Mouse (Mus musculus) urinary bladder, adult 2 months (tissue): ENCODE measurements around the gene L3mbtl3. TPM values are rescaled to one million over a fixed set of nuclear protein-coding genes. Genes with fewer than 3 reads are reported as not detected.

Experiments used
- DNase-seq: peaks from one replicate; pipeline ENCODE4 v3.0.0; 2022; ENCODE audit warnings: low spot score
- polyA plus RNA-seq: library from polyadenylated mRNA; depleted of rRNA; stranded (reverse); fragments of >200 nt; gene quantifications from 2 replicates; pipeline ENCODE4 v1.2.3, GENCODE M21; 2012

L3mbtl3 gene
- polyA plus RNA-seq, 1 experiment, result 6.8 TPM

DNA sequence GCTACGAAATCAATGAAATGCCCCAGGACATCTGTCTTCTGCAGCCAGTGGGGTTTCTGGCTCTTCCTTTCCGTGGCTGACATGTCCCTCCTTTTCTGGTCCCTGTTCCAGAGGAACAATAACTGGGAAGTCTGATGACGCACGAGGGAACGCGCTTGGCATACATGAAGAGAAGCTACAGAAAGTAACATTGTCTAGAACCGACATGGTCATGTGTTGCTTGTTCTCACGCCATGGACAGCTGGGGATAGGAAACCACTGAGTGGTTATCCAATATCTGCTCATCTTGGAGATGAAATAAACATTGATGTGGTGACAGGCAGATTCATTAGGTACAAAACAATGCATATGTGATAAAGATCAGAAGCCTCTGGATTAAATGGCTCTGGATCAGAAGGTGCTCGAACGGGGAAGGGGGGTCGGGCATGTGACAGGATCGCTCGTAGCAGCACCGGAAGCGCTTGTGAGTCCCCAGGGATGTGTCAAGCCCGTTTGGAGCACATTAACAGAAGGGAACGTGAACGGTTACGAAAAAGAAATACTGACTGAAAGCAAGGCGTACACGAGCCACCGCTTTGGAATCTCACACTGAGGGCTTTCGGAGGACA is 37.8 kb downstream of the L3mbtl3 start:
- no peak for DNase-seq

DNA sequence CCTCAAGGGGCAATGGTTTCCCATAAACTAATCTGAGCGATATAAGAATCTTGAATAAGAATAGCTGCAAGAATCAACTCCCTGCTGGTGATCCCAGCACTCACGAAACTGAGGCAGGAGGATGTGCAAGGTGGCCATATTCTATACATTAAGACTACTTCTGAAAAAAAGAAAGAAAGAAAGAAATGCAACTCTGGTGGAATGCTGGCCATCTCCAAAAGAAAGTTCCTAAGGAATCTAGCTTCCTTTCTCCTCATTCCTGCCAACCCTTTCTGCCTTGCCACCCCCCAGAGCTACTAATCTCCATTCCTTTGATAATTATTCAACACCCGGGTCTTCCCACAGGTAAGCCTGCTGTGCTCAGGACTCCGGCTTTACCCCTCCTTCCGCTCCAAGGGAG is 41.8 kb downstream of the L3mbtl3 start:
- no peak for DNase-seq

DNA sequence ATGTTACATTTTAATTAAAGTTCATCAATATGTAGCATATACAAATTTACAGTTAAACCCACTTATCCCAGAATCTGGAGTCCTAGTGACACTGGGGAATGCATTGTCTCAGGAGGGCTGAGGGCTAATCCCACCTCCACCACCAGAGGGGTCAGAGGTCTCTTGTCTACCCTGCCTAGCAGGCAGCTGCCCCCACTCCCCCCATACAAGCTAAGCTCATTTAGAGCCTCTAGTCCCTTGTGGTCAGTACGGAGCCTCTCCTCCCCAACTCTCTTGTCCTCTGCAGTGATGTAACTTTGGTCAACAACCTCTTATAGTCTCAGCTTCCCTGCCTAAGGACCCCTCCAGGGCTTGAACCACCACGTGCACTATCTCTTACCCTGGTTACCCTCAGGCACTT is 43.0 kb downstream of the L3mbtl3 start:
- no peak for DNase-seq

DNA sequence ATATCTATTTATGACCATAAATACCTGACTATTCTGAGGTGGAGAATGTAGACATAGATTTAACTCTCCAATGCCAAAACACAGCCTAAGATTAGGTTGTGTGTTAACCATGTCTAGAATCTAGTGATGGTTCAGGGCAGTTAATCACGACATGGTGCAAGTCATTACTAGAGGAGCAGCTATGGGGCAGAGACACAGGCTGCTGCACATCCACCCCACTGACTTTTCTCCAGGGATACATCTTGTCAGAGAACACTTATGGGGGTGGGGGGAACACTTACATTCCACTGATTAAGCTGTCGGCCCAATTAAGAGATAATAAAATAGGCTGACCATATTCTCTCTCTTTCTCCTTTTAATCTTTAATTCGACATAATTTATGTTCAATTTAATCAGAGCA is 46.9 kb downstream of the L3mbtl3 start:
- no peak for DNase-seq

DNA sequence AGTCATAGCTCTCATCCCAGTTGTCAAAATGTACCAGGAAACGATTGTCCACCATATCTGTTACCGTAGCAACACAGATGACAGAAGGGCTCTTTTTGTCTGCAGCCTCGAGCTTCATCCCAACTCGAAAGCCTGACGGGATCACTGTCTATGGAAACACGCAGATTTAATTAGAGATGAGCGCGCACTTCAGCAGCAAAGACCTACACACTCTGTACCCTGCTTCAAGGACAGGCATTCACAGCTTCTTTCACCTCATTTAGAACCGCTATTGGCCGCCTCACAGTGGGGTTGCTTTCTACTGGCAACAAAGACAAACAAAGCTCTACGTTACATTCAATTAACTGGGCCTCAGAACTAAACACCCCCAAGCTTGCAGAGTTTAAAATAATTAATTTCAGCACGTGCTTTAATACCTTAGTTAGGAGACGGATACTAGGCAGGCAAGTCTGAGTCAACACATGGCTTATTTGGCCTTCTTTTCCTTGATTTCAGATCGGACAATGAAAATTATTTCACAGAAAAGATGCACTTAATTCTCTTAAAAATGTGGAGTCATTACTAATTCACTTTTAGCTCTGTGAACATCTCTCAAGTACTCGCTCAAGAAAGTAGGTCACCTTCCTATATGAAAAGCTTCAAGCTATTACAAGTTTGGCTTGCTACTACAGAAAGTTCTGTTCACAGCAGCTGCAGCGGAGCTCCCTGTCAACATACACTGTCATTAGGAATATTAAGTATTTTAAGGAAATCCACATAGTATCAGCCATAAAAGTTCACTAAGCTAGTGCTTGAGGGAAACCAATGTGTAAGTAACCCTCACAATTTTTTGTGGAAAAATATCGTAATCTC is 47.9 kb downstream of the L3mbtl3 start:
- no peak for DNase-seq

DNA sequence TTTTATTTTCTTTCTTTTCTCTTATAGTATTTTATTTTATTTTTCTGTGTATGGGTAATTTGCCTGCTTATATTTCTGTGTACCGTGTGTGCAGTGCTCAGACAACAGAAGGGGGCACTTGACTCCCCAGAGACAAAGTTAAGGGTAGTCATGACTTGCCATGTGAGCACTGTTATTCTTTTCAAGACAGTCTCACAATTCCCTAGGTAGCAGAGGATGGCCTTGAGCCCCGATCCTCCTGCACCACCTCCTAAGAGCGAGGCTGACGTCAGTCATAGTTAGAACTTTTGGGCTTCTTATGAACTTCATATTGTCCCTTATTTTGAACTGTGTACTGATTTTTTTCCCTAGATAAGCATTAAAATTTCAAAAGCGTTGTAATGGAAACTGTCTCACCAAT is 48.5 kb downstream of the L3mbtl3 start:
- DNase-seq, result no peak

DNA sequence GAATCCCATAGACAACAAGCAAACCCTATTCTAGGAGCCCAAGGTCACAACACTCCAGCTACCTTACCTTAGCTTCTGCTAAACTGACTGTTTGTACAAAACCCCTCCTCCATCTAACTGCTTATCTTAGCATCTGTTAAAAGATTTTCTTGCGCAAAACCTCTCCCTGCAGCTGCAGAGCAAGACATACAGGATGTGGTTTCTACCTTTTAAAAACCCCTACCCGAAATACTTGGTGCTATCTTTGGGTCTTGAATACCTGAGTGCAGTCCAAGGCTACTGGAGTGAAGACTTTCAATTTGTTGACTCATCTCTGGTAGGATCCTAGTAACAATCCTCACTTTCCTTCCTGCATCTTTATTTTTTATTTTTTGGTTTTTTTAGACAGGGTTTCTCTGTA is 50.5 kb downstream of the L3mbtl3 start:
- no peak for DNase-seq

DNA sequence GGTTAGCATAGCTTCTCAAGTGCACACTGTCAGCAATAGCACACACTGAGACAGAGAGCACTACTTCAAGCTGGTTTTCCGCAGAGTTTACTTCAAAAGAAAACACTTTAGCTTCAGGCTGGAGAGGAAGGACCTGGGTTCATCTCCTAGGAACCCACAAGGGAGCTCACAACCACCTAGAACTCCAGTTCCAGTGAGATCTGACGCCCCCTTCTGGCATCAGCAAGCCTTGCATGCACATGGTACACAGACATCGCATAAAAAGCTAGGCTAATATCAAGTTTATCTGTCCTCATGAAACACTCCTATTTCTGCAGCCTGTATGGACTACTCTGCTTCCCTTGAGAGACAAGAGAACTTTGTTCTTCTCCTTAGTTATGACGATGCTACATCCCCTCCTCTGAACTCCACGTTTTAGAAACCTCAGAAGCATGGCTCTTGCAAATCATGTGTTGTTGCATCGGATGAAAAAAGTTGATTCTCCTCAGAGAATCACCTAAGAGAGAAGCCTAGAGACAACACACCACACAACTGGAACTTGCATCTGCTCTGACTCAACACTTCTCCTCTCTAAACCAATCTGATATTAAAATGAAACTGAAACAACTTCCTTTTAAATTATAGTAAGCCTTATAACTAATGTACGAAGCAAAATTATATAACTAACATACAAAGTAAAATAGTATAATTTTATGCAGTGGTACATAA is 53.3 kb downstream of the L3mbtl3 start:
- no peak for DNase-seq

DNA sequence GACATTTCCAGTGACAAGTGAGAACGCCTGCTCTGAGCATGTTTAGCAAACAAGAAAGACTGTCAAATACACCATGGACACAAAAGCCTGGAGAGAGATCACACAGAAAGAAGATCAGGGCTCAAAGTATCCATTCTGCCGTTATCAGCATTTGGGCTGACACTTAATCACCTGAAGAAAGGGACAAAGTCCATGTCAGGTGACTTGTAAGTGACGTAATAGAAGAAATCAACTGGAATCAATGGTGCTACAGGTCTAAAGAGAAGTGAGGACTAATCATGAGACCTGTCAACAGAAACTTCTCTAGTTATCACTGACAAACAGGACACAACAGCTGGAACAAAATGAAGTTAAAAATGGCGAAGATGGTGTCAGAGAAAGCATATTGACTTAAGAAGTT is 55.1 kb downstream of the L3mbtl3 start:
- no peak for DNase-seq

DNA sequence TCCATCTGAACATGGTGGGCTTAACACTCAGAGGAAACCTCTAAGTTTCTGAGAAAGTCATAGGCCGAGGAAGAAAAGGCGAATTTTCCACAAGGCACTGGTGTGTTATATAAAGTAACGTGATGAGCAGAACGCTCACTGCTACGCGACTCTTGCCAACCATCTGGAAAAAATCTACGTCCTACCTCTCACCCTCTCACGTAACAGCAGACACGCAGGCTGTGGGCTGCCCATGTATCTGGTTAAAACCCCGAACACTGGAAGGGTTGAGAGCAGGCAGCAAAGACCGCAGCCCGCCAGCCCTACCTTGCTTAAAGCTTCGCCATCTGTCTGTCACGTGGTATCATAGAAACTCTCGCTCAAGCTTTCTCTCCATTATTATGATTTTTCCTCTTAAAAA is 61.4 kb downstream of the L3mbtl3 start:
- no peak for DNase-seq

DNA sequence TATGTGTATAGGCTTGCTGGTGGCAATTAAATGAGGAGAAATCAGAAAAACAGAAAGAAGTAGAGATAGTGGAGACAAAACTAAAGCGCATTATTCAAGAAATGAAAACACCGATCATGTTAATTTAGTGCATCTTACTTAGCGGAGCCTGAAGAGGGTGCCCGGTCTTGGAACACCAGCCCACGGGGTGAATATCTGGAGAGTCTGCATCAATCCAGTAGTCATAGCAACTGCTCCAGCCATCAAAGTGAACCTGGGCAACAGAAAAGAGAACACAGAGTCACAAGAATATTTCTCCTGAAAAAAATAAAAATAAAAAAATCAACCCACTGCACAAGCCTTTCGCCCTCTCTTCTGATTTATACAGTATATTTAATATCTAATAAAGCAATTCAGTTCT is 72.3 kb downstream of the L3mbtl3 start:
- no peak for DNase-seq

DNA sequence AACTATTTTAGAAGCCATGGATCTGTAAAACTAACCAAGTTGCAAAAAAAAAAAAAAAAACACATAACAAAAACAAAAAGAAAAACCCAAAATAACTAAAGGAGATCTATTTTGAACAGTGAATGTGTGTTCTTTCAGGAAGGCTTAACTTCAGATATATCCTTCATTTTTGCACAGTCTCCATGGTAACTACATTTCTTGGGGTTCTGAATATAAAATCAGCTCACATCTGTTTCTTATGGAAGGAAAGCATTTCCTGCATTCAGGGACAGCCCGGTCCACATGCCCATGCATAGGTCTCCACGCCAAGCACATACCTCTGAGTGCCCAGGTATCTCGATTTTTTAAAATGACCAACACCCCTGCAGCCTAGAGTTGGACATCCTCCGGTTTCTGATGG is 73.4 kb downstream of the L3mbtl3 start:
- no peak for DNase-seq

DNA sequence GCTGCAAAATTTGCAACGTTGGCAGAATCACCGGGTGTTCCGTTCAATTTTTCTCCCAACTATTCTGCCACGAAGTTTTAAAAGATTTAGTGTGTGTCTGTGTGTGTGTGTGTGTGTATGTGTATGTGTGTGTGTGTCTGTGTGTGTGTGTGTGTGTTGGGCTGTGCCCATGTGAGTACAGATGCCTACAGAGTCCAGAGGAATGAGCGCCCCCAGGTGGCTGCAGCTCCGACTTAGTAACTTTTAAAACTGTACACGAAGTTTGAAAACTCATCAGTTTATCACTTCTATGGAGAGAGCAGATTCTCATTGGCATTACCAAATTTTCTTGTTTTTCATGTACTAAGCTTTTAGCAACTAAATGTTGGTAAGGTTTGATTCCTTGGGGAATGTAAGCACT is 78.1 kb downstream of the L3mbtl3 start:
- no peak for DNase-seq

DNA sequence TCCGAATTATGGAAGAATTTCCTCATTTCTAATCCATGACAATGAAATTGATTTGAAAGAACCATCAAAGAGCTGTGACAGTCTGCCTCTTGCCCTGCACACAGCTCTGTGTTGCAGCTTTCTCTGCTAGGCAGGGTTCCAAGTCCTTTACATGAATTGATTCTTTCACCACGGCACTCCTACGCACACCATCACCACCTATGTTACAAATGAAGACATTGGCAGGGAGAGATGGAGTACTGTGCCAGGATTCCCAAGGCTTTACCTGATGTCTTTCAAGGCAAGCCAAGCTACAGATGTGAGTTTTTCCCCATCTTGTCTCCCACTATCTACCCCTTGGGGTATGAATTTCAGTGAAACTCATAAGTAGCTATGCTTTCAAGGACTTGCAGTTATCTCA is 78.6 kb downstream of the L3mbtl3 start:
- DNase-seq, result no peak

DNA sequence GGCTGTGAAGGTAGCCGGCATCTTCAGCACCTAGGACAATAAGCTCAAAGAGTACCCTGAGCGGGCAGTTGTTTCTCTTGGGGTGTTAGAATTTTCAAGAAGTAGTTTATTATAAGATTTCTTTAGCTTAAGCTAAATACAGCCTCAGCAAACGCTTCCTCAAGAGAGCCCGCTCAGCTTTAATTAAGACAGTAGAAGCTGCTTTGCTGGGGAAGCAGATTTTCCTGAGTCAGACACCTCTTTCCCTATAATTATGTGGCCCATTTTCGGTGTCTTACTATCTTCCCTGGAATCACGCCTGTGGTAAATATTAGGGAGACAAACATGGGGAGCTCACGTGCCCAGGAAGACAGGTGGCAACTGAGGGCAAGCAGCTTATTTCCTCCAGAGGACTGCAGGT is 88.6 kb downstream of the L3mbtl3 start:
- no peak for DNase-seq

DNA sequence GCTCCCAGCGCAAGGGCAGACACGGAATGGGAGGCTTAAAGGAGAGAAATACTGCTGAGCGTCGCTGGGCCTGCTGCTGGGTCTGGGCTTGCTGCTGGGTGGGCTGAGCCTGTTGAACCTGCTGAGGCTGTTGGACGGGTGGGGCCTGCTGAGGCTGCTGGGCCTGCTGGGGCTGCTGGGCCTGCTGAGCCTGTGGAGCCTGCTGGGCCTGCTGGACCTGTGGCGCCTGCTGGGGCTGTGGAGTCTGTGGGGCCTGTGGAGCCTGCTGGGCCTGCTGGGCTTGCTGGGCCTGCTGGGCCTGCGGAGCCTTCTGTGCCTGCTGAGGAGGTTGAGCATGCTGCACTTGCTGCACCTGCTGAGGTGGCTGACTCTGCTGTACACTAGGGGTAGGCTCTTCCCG is 95.8 kb downstream of the L3mbtl3 start:
- no peak for DNase-seq

DNA sequence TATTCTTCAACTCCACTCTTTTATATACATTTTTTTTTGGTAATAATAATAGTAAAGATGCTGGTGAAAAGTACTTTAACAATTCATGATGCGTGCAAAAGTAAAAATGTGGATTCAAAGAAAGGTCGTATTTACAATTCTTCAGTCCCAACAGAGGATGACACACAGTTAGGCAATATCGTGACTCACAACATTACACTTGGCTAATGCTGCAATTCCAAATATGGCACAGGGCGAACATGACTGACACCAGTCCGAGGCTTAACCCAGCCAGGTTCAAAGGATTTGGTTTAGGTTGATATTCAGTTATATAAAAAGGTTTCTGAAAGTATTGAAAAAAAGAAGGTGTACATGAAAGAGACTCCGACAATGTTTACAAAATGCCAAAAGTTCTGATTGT is 100.4 kb downstream of the L3mbtl3 start:
- DNase-seq, result no peak

DNA sequence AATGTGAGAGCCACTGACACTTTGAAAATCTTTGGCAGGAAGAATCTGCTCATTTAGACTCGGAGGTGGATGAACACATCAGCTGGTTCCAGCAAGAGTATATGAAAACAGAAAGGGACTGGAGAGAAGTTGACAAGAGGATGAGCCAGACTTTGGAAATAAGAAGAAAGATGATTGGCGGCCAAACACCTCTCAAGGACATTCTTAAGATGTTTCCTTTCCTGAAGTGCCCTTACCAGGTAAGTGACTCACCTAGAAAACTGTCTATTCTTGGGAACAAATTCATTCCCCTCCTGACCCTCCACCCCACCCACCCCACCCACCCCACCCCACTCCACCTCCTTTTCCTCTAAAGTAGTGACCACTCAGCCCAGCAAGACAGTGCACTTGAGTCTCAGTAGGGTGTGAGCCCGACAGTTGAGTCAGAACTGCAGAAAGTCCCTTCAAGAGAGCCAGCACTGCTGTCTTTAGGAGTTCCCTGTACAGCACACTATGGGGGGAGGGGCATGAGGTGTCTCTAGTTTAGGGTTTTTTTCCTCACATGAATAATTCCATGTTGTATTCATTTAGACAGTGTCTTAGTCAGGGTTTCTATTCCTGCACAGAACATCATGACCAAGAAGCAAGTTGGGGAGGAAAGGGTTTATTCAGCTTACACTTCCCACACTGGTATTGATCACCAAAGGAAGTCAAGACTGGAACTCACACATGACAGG is 111.9 kb downstream of the L3mbtl3 start:
- no peak for DNase-seq

DNA sequence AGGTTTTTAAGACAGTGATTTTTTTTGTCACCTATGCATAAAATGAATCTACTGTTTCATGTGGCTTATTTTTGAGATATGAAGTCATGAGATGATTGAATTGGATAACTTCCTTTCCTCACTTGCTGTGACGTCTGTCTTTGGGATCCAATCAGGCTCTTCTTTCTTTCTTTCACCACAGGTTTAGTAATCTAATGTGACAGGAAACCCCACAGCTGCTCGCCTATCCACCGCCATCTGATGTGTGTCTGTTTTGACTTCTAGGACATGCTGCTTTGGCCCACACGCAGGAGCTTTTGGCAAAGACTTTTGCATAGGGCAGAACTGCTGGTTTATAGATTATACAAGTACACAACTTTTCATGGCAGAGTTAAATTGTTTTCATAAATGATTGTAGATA is 115.9 kb downstream of the L3mbtl3 start:
- no peak for DNase-seq

DNA sequence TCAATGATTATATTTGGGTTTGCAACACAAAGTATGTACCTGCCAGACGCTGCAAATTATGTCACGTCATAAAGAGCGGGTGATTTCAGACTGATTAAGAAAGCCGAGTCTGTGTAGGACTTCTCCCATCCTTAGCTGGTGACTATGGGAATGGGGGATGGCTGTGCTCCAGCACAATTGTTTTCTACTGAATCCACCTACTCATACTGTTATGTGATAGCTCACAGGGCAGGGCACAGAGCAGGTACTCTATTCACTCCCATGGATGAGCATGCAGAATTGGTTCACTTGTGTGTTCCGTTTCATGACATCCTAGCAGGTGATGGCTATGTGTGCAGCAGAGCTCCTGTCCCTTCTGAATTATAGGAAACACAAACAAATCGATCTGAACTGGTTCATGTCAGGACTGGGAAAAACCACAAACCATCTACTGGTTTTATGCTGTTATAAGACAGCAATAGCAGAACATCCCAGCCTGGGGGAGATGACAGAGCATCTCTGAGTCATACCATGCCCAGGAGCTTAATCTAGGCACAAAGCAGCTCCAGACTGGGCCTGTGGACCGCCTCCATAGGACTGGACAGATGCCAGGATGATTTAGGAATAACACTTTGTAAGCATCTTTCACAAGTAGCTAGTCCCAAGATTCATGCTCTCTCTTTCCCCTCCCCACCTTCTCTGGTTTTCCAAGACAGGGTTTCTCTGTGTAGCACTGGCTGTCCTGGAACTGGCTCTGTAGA is 126.2 kb downstream of the L3mbtl3 start:
- DNase-seq, result no peak

DNA sequence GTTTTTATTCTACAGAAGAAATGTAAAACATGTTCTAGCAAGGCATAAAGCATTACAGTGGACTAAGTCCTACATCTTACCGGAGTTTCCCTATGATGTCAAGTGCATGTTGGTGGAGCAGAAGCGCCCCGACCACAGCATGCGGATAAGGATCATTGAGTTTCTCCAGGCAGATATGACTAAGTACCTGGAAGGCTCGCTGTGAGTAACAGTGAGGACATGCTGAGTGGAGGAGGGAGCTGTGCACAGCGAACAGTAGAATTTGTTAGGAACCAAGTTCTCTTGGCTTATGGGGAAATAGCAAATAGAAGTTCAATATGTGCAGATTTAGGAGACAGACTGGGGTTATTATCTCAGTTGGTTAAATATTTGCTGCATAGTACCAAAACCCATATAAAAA is 131.3 kb downstream of the L3mbtl3 start:
- no peak for DNase-seq

DNA sequence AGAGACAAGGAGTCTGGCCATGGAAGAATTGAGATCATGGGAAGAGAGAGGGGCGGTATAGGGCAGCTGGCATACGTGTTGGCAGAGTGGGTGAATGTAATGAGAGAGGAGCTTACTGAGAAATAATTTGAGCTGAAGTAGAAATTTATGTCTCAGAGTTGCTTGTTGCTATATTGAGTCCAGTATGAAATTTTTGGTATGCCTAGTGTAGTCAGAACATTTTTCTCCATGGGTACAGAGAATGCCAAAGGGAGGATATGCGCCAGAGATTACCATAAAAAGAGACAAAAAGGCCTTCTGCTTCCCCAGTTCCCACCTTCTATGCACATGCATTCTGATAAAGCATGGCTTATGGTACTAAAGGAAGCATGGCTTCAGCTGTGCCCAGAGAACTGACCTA is 132.6 kb downstream of the L3mbtl3 start:
- no peak for DNase-seq
